Mouse (Mus musculus) megakaryocyte progenitor cell, adult 5-6 weeks (primary cell): ENCODE results near the gene Gdf11. TPM values are rescaled to one million over a fixed set of nuclear protein-coding genes. Genes with fewer than 3 reads are reported as not detected.

Source experiments
- ATAC-seq: replicated peaks from 2 replicates; pipeline ENCODE4 v1.8.0; 2016; ENCODE audit warnings: mild to moderate bottlenecking, moderate TSS enrichment, inconsistent platforms; ENCODE audit not compliant: poor library complexity
- total RNA-seq, 2 experiments: library from RNA; stranded (forward) in 1 of 2; stranded (reverse) in 1 of 2; fragments of 157-497, 149-512 nt in 1 of 2; fragments of 200-1000 nt in 1 of 2; gene quantifications; 2 replicates each; pipeline versions ENCODE4 v1.2.3 to v1.2.4; 2015 to 2017

Gdf11 gene
- total RNA-seq (2015) (0.07 TPM in 1 of 2 replicates, not detected in the other), total RNA-seq (2017) (0.34 TPM in 1 of 2 replicates, not detected in the other)

- peak; percentile 21 for ATAC-seq
These were observed at the start of gene Gdf11 for GRCm38 (mm10) chr10:128891296-128892094. TSS of gene Gdf11 (minus strand) at chr10:128891718.

- no peak for ATAC-seq
These were observed 49.0 kb upstream of the Gdf11 start for GRCm38 (mm10) chr10:128940475-128941061.

- ATAC-seq: no peak
These were observed 47.5 kb upstream of the Gdf11 start for GRCm38 (mm10) chr10:128938974-128939373.

GRCm38 (mm10) chr10:128938457-128938856 lies 46.9 kb upstream of the Gdf11 start:
- no peak for ATAC-seq

GRCm38 (mm10) chr10:128937756-128938390 lies 46.4 kb upstream of the Gdf11 start:
- ATAC-seq: no peak

- ATAC-seq: peak; percentile 21; the same call in 1 of the 2 replicates
These were observed 44.4 kb upstream of the Gdf11 start for GRCm38 (mm10) chr10:128935826-128936440.

GRCm38 (mm10) chr10:128934997-128935787 lies 43.7 kb upstream of the Gdf11 start:
- no peak for ATAC-seq

GRCm38 (mm10) chr10:128933976-128934721 lies 42.6 kb upstream of the Gdf11 start:
- peak; percentile 8; the same call in 1 of the 2 replicates for ATAC-seq

- ATAC-seq: peak; percentile 43
These were observed 42.1 kb upstream of the Gdf11 start, which contains the start of gene Itga7 for GRCm38 (mm10) chr10:128933574-128933973. TSS of gene Itga7 (plus strand) at chr10:128933818.

GRCm38 (mm10) chr10:128931441-128931840 lies 39.9 kb upstream of the Gdf11 start:
- no peak for ATAC-seq

- ATAC-seq: no peak
These were observed 38.3 kb upstream of the Gdf11 start for GRCm38 (mm10) chr10:128929638-128930378.

- ATAC-seq: no peak
These were observed 36.8 kb upstream of the Gdf11 start for GRCm38 (mm10) chr10:128928356-128928755.

- peak; percentile 5; the same call in 1 of the 2 replicates for ATAC-seq
These were observed 32.4 kb upstream of the Gdf11 start, which contains the start of gene Bloc1s1 for GRCm38 (mm10) chr10:128923935-128924334. TSS of gene Bloc1s1 (minus strand) at chr10:128924035.

- peak; percentile 93 for ATAC-seq
These were observed 31.6 kb upstream of the Gdf11 start for GRCm38 (mm10) chr10:128923013-128923691.

- no peak for ATAC-seq
These were observed 31.2 kb upstream of the Gdf11 start, which contains the start of gene Rdh5 for GRCm38 (mm10) chr10:128922822-128923012. TSS of gene Rdh5 (minus strand) at chr10:128922888.

- ATAC-seq: no peak
These were observed 30.6 kb upstream of the Gdf11 start for GRCm38 (mm10) chr10:128921883-128922821.

- ATAC-seq: no peak
These were observed 29.7 kb upstream of the Gdf11 start for GRCm38 (mm10) chr10:128921251-128921650.
